Mouse (Mus musculus): ENCODE measurements at regions not wholly inside any gene's neighbourhood (a gene's known extent, or its start where the extent isn't known, plus 50 kb on each side); places are given as distances from the start of the nearest gene placed in this dataset.
"Not testable (repeated sequence)": the region's sequence is repeated elsewhere in the genome, so short reads cannot be mapped to it uniquely, and the experiment has no call there.

DNA sequence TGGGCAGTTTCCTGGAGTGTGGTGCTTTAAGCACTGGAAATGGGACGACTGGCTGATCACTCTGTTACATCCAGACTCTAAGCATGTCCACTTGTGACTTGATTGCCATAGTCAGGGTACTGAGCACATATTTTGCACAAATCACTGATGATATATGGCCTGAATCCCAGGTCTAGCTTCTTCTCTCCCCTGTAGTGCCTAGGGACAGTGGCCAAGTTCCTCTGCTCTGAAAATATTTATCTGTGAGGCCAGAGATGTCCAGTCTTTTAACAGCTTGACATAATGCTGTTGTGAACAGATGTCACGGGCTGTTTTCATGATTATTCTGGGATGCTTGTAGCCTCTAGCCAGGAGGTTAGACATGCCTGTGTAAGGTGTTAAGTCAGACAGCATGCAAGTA, 115.5 kb downstream of the Nucb2 start:
- WGBS, result 60% methylated on average over 2 of the region's 2 CpGs
- Histone ChIP-seq H3K27me3 (no peaks in the 10 kb centered on the region), H3K36me3 (no peaks in the 10 kb centered on the region), H3K4me1 (no peaks in the 10 kb centered on the region), H3K9me3 (replicated peaks) (no peaks in the 10 kb centered on the region), H3K4me3 (replicated peaks) (no peak overlapping the region), H3K27ac (replicated peaks) (no peak overlapping the region), H3K4me2 (replicated peaks) (no peak overlapping the region), H3K9ac (no peak overlapping the region)
- no peak for ATAC-seq (ENCODE audit: insufficient number of reproducible peaks, low FRiP score, low TSS enrichment, low read depth)

DNA sequence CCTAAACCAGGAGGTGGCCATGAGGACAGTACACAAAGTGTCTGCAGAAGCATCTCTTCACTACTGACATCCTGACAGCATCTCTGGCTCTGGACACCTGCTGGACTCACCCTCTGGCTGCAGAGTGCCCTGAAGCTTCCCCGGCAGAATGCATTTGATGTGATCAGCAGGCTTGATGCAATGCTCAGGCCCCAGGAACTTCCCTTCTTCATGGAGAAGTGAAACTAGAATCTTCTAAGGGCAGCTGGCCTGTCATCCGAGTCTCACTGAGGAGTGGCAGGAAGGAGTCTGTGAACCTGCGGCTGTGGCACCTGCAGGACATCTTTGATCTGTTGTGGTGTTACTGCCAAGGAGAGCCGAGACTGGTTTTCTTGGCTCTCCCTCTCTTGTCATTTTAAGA, 116.2 kb downstream of the Nucb2 start:
- Histone ChIP-seq H3K27me3 (no peaks in the 10 kb centered on the region), H3K36me3 (no peaks in the 10 kb centered on the region), H3K4me2 (replicated peaks) (no peak overlapping the region), H3K4me1 (no peaks in the 10 kb centered on the region), H3K27ac (replicated peaks) (no peak overlapping the region), H3K9me3 (replicated peaks) (no peaks in the 10 kb centered on the region), H3K4me3 (replicated peaks) (no peak overlapping the region), H3K9ac (no peak overlapping the region)
- no peak for ATAC-seq (ENCODE audit: insufficient number of reproducible peaks, low FRiP score, low TSS enrichment, low read depth)
- 77% methylated on average over 4 of the region's 4 CpGs for WGBS

DNA sequence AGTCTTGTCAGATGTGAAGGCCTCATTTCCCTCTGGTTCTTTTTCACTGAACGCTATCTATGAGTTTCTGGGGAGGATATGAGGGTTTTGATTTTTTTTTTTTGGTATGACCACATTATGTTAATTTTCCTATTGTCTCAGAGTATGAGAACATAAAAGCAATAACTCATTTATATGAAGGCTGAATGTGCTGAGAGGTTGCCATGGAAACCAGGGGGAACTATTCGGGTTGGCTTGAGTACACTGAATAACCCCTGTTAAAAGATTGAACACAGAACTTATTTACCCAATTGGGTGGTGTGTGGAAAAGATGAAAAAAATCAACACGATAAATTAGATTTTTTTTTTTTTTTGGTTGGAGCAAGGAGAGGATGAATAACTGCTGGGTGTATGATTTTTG, 129.0 kb downstream of the Nucb2 start:
- H3K4me2 ChIP-seq (replicated peaks), result no peak overlapping the region
- no peaks in the 10 kb centered on the region for H3K9me3 ChIP-seq (replicated peaks)
- H3K9ac ChIP-seq, result no peak overlapping the region
- no peaks in the 10 kb centered on the region for H3K4me1 ChIP-seq
- H3K4me3 ChIP-seq (replicated peaks), result no peak overlapping the region
- ATAC-seq (ENCODE audit: insufficient number of reproducible peaks, low FRiP score, low TSS enrichment, low read depth), result no peak
- WGBS, result 52% methylated on average over 3 of the region's 3 CpGs
- no peaks in the 10 kb centered on the region for H3K27me3 ChIP-seq
- no peaks in the 10 kb centered on the region for H3K36me3 ChIP-seq
- no peak overlapping the region for H3K27ac ChIP-seq (replicated peaks)

DNA sequence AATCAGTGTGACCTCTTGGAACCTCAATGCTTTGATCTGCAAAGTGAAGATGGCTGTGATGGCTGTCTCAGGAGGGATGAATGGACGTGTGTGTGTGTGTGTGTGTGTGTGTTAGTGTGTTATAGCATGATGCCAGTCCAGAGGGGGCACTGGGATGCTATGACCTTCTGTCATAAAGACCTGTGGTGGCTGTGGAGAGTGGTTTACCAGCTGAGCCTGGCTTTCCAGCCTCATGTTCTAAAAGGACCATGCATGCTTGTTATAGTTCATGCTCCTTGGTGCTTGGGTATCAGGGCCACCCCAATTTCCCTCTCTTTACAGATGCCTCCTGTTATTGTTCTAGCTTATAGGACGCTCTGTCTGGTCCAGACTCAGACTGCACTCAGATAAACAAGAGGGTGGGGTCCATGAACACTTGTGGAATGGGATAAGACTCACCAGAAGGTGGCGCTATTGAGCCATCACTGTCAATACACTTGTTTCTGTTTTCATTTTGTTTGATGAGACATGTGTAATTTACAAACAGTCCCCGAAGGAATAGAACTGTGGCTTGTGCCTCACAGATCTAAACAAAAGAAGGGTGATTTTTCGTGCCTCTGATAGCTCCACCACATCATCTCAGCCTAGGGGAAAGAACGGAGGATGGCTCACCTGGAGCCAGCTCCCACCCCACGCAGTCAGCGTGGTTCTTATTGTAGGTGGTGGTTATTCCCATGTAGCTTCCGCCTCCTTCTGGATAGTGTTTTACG, 140.9 kb downstream of the Nucb2 start:
- Histone ChIP-seq H3K27me3 (no peaks in the 10 kb centered on the region), H3K27ac (replicated peaks) (no peak overlapping the region), H3K4me3 (replicated peaks) (no peak overlapping the region), H3K4me1 (no peaks in the 10 kb centered on the region), H3K4me2 (replicated peaks) (no peak overlapping the region), H3K36me3 (no peaks in the 10 kb centered on the region), H3K9me3 (replicated peaks) (no peaks in the 10 kb centered on the region), H3K9ac (no peak overlapping the region)
- WGBS, result 44% methylated on average over 10 of the region's 10 CpGs
- no peak for ATAC-seq (ENCODE audit: insufficient number of reproducible peaks, low FRiP score, low TSS enrichment, low read depth)

DNA sequence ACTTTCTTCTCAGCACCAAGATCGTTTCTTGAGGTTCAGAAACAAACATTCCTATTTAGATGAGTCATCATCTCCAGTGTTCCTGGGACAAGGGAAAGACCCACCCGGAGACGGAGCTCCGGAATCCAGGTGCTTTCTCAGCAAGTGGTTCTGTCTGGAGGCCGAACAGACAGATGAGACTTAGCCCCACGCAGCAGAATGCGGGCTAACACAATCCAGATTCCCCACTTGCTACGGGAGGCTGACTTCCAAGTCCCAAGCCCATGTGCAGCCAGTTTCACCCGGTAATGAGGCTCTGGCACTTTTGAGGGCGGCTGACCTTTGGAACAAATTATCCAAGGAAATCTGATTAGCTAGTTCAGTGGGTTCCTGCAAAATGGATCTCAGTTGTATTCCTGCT, 150.3 kb downstream of the Nucb2 start:
- Histone ChIP-seq H3K4me2 (replicated peaks) (no peak overlapping the region), H3K9me3 (replicated peaks) (no peaks in the 10 kb centered on the region), H3K27ac (replicated peaks) (0 out of 2 replicates have a peak overlapping the region, but pooled peaks have one; percentile 5), H3K36me3 (no peaks in the 10 kb centered on the region), H3K4me3 (replicated peaks) (no peak overlapping the region), H3K4me1 (0 out of 2 replicates have a peak, but pooled peaks cover 6% of the 10 kb centered on the region), H3K9ac (no peak overlapping the region), H3K27me3 (no peaks in the 10 kb centered on the region; the same call in 1 of the 2 replicates)
- whole genome bisulfite sequencing, result 22% methylated on average over 10 of the region's 10 CpGs
- ATAC-seq (ENCODE audit: insufficient number of reproducible peaks, low FRiP score, low TSS enrichment, low read depth), result peak; percentile 51; the same call in 1 of the 2 replicates

DNA sequence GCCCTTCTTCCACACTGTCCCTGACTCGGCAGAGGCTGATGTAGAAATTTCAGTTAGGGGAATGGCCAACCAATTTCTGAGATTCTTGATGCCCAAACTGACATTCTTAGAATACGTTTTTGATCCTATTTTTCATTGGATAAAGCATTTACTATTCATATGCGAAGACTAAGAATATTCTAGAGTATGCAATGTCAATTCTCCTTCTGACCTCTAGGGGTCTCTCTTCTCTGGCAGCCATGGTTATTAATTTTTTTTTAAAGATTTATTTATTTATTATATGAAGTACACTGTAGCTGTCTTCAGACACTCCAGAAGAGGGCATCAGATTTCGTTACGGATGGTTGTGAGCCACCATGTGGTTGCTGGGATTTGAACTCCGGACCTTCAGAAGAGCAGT, 152.9 kb downstream of the Nucb2 start:
- 89% methylated on average over 6 of the region's 6 CpGs for WGBS
- ATAC-seq (ENCODE audit: insufficient number of reproducible peaks, low FRiP score, low TSS enrichment, low read depth); H3K4me2 ChIP-seq (replicated peaks); H3K27me3 ChIP-seq; H3K36me3 ChIP-seq; H3K4me1 ChIP-seq; H3K4me3 ChIP-seq (replicated peaks); H3K9ac ChIP-seq; H3K27ac ChIP-seq (replicated peaks); H3K9me3 ChIP-seq (replicated peaks): not testable (repeated sequence)

DNA sequence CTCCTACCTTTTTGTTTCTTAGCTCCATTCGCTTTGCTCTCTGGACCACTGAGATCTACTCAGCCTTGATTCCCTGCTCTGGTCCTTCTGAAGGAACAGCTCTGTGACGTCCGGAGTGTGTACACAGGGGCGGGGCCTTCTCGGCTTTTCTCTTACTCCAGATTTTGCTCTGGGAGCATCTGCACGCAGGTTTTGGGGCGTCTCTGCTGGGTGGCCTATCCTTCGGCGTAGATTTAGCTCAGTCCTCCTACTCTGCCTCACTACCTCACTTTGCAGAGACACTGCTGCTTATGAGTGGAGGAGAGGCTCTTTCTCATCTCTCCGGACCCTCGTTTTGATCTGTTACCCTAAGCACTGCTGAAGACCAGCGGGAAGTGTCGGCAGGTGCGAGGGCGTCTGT, 161.4 kb downstream of the Nucb2 start:
- no peak for ATAC-seq (ENCODE audit: insufficient number of reproducible peaks, low FRiP score, low TSS enrichment, low read depth)
- Histone ChIP-seq H3K27me3 (no peaks in the 10 kb centered on the region), H3K4me2 (replicated peaks) (no peak overlapping the region), H3K4me3 (replicated peaks) (no peak overlapping the region), H3K9me3 (replicated peaks) (no peaks in the 10 kb centered on the region), H3K9ac (no peak overlapping the region), H3K36me3 (no peaks in the 10 kb centered on the region), H3K4me1 (no peaks in the 10 kb centered on the region), H3K27ac (replicated peaks) (no peak overlapping the region)
- WGBS, result 90% methylated on average over 15 of the region's 15 CpGs

DNA sequence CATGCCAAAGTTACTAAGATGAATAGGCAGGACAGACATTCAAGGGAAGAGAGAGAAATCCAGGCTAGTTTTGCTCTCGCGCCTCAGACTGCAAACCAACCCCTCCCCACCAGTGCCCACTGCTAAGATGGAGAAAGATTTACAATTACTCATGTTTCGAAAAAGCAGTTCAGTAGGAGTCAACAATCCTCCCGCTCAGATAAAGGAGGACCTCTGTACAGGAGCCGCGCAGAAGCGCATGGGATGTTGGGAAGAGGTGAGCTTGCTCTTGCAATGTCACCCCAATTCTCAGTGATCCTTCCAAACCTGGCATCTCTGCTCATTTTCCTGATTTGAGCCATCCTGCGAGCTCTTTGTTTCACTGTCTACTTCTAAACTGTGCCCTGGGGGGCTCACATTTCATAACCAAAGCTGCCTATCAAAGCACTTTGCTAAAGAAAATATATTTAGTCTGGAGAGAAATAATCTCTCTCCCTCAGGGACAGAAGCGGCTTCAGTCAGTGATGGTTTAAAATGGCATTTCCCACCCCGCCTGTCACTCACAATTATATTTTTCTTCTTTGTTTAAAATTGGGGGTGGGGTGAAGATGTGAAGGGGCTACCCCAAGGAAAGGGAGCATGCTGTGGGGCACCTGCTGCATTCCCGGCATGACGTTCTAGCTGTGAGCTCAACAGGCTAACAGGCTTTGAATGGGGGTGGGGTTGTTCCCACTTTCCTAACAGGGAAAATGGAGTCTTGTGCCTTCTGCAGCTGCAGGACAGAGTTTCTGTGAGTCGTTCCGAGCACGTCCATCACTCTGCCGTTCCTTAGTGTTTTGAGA, 170.2 kb downstream of the Nucb2 start:
- Histone ChIP-seq H3K9ac (no peak overlapping the region), H3K4me1 (no peaks in the 10 kb centered on the region), H3K4me2 (replicated peaks) (no peak overlapping the region), H3K9me3 (replicated peaks) (no peaks in the 10 kb centered on the region), H3K4me3 (replicated peaks) (no peak overlapping the region), H3K27me3 (no peaks in the 10 kb centered on the region), H3K27ac (replicated peaks) (no peak overlapping the region), H3K36me3 (no peaks in the 10 kb centered on the region)
- no peak for ATAC-seq (ENCODE audit: insufficient number of reproducible peaks, low FRiP score, low TSS enrichment, low read depth)
- WGBS, result 39% methylated on average over 16 of the region's 16 CpGs

DNA sequence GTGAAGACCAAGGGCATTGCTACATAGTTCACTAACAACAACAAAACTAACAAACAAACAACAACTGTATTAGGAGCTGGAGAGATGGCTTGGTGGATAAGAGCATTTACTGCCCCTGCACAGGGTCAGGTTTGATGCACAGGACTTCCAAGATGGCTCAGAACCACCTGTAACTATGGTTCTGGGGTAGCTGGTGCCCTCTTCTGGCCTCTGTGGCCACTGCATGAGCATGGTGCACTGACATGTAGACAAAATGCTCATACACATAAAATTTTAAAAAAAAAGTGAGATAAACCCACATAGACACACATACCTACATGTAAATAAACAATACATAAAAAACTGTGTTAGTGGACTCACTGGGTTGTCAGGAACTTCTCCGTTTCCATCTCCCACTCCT, 172.5 kb downstream of the Nucb2 start:
- Histone ChIP-seq H3K27me3 (no peaks in the 10 kb centered on the region), H3K9ac (no peak overlapping the region), H3K4me3 (replicated peaks) (no peak overlapping the region), H3K4me2 (replicated peaks) (no peak overlapping the region), H3K9me3 (replicated peaks) (no peaks in the 10 kb centered on the region), H3K27ac (replicated peaks) (no peak overlapping the region), H3K36me3 (no peaks in the 10 kb centered on the region), H3K4me1 (0 out of 2 replicates have a peak, but pooled peaks cover 2% of the 10 kb centered on the region)
- ATAC-seq (ENCODE audit: insufficient number of reproducible peaks, low FRiP score, low TSS enrichment, low read depth), result no peak
- WGBS, result 73% methylated on average over 1 of the region's 1 CpGs

DNA sequence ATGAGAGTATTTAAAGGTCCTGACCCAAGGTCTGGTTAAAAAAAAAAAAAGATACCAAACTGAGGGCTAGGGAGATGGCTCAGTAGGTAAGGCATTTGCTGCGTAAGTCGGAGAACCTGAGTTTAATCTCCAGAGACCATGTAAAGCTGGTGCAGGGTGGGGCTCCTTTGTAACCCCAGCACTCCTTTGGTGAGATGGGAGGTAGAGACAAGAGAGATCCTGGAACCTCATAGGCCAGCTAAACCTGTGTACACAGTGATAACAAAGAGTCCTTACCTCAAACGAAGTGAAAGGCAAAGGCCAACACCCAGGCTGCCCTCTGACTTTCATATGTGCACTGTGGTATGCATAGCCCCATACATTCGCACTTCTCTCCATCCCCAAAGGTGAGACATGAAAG, 175.0 kb downstream of the Nucb2 start:
- ATAC-seq (ENCODE audit: insufficient number of reproducible peaks, low FRiP score, low TSS enrichment, low read depth), result no peak
- Histone ChIP-seq H3K27me3 (no peaks in the 10 kb centered on the region), H3K27ac (replicated peaks) (no peak overlapping the region), H3K36me3 (no peaks in the 10 kb centered on the region), H3K4me1 (0 out of 2 replicates have a peak, but pooled peaks cover 3% of the 10 kb centered on the region), H3K4me2 (replicated peaks) (no peak overlapping the region), H3K4me3 (replicated peaks) (no peak overlapping the region), H3K9me3 (replicated peaks) (no peaks in the 10 kb centered on the region), H3K9ac (no peak overlapping the region)
- WGBS, result 70% methylated on average over 4 of the region's 4 CpGs

DNA sequence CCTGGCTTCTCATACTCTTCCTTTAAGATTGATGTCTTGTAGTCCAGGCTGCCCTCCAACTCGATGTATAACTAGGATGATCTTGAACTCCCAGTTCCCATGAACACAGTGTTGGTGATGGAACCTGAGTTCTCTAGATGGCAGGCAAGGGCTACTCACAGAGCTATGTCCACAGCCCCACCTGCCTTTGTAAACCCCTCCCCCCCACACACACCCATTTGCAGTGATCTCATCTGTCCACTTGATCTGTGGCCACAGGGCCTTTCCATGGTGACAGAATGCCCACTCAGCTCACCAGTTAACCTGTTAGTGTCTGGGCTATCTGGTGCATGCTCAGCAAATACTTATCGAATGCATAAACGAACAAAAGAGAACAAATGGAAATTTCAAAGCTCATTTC, 176.4 kb downstream of the Nucb2 start:
- Histone ChIP-seq H3K9ac (no peak overlapping the region), H3K27ac (replicated peaks) (no peak overlapping the region), H3K27me3 (no peaks in the 10 kb centered on the region), H3K9me3 (replicated peaks) (no peaks in the 10 kb centered on the region), H3K4me1 (0 out of 2 replicates have a peak, but pooled peaks cover 3% of the 10 kb centered on the region), H3K4me3 (replicated peaks) (no peak overlapping the region), H3K4me2 (replicated peaks) (no peak overlapping the region), H3K36me3 (no peaks in the 10 kb centered on the region)
- ATAC-seq (ENCODE audit: insufficient number of reproducible peaks, low FRiP score, low TSS enrichment, low read depth), result no peak
- 81% methylated on average over 3 of the region's 3 CpGs for whole genome bisulfite sequencing

All from embryonic facial prominence, embryonic 15.5 days (tissue).